Mouse (Mus musculus) liver, adult 2 months (tissue): ENCODE data around the gene Eif4g3.

ENCODE experiments used
- CTCF ChIP-seq: fragments of 200-500 bp; IDR thresholded peaks from 2 replicates; pipeline ENCODE4 v1.5.1; 2011; ENCODE audit warnings: low read depth, low read length, control low read depth
- POLR2A ChIP-seq: fragments of 200-500 bp; IDR thresholded peaks from 2 replicates; pipeline ENCODE4 v1.6.1; 2011; ENCODE audit warnings: low read length, control low read depth; ENCODE audit not compliant: insufficient read depth; ENCODE audit errors: extremely low read depth

GRCm38 (mm10) chr4:138071497-138071896 lies 78.7 kb downstream of the Eif4g3 start:
- no peak for TF ChIP-seq CTCF
- TF ChIP-seq POLR2A, result no peak
